Mouse (Mus musculus): ENCODE data around the gene Ankle2. TPM values are rescaled to one million over a fixed set of nuclear protein-coding genes. Genes with fewer than 3 reads are reported as not detected.

Ankle2 gene
- 36.7 and 38.6 TPM in 2 replicates for polyA plus RNA-seq (2016; fragmentation: Nextera tagmentation; extraction: Ambion mirVana)

DNA sequence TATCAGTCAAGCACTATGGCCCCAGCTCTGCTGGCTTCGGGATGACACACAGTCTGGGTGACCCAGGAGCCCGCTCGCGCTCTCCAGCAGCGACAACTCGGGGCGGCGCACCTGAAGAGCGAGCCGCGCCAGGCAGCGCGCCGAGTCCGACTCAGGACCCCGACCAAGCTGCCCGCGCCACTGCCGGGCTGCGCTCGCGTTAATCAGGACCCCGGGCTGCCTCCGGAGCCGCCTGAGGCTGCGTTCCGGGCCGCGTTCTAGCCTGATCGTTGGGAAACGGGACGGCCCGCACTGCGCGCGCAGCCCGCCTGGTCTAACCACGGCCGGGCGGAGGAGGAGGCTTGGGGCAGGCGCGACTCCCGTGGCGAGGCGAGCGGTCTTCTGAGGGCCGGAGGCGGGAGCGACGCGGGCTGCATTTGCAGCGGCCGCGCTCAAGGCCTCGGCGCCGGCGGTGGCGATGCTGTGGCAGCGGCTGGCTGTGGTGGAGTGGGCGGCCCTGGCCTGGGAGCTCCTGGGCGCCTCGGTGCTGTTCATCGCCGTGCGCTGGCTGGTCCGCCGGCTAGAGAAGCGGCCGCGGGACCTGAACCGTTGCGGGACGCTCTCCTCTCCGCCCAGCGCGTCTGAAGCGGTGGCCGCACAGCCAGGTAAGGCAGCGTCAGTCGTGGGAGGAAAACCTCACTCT is at the start of gene Ankle2:
Gene Ankle2 (plus strand): TSS at position 225 of the 682 bp plus-strand sequence.
- Histone ChIP-seq H3K4me3 (peak within 1 kb of the TSS; percentile 89), H3K27me3 (no peaks in the 10 kb centered on the region), H3K4me2 (replicated peaks) (peak within 1 kb of the TSS; percentile 62), H3K36me3 (peaks cover 14% of the 10 kb centered on the region), H3K27ac (peak within 1 kb of the TSS; percentile 95), H3K4me1 (peaks cover 20% of the 10 kb centered on the region), H3K9me3 (replicated peaks) (no peaks in the 10 kb centered on the region), H3K9ac (peak within 1 kb of the TSS; percentile 87)
- WGBS, result under 1% methylated on average over 80 of the region's 81 CpGs
- ATAC-seq (ENCODE audit: low FRiP score), result peak; percentile 97

DNA sequence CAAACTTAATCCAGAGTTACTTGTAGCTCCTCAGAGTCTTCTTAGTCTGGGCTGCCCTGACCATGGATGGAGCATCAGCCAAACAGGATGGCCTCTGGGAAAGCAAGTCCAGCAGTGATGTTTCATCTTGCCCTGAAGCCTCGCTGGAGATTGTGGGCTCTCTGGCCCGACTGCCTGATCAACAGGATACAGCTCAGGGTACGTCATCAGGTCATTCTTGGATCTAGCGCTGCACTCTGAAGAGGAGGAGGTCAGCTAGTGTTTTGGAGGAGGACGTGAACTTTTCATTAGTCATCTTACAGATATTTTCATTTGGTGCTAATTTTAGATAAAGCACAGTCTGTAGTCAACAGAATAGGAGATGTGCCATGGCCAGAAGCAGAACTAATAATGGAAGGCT is 49.1 kb upstream of the Ankle2 start:
- WGBS, result 95% methylated on average over 5 of the region's 5 CpGs
- H3K36me3 ChIP-seq, result peaks cover 32% of the 10 kb centered on the region
- no peak overlapping the region for H3K4me2 ChIP-seq (replicated peaks)
- peaks cover 9% of the 10 kb centered on the region for H3K4me1 ChIP-seq
- H3K9me3 ChIP-seq (replicated peaks), result no peaks in the 10 kb centered on the region
- no peak overlapping the region for H3K4me3 ChIP-seq
- no peaks in the 10 kb centered on the region for H3K27me3 ChIP-seq
- H3K27ac ChIP-seq, result no peak overlapping the region
- H3K9ac ChIP-seq, result no peak overlapping the region
- no peak for ATAC-seq (ENCODE audit: low FRiP score)

DNA sequence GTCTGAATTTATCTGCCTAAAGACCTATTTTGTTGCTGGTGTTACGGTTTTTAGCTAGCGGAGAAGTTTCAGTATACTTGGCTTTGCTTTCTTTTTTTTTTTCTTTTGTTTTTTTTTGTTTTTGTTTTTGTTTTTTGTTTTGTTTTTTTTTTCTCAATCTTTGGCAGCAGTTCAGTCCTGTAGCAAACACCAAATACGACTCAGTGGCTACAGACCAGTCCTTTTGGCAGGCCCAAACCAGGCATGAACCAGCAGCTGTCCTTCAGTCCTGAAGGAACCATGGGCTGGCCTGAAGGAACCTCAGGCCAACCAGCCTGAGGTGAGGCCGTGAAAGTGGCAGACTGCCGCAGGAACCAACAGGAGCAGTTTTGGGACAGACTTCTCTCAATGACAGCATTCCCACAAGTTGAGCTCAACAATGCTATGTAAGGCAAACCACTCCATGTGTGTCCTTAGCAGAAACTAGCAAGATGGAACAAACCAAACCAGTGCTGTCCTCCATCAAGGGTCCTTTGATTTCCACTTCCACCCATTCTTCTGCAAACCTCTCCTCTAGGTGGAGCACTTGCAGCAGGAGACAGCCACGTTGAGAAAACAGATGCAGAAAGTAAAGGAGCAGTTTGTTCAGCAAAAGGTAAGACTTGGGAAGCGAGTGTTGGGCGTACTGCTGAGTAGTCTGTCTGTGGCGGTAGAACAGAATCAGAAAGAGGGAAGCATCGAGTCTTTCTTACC is 27.5 kb upstream of the Ankle2 start:
- Histone ChIP-seq H3K27me3 (no peaks in the 10 kb centered on the region), H3K9ac (no peak overlapping the region), H3K4me3 (no peak overlapping the region), H3K4me2 (replicated peaks) (no peak overlapping the region), H3K4me1 (no peaks in the 10 kb centered on the region), H3K9me3 (replicated peaks) (no peaks in the 10 kb centered on the region), H3K27ac (no peak overlapping the region), H3K36me3 (peaks cover 77% of the 10 kb centered on the region)
- WGBS, result 89% methylated on average over 10 of the region's 10 CpGs
- ATAC-seq (ENCODE audit: low FRiP score), result no peak

DNA sequence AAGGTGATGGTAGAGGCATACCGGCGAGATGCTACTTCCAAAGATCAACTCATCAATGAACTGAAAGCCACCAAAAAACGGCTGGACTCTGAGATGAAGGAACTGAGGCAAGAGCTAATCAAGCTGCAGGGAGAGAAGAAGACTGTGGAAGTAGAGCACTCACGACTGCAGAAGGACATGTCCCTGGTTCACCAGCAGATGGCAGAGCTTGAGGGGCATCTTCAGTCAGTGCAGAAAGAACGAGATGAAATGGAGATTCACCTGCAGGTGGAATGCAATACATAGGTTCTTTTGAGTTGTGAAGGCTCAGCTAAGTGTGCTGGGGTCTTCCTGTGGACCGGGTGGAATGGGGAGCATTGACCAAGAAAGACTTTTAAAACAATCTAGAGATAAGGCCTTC is 26.0 kb upstream of the Ankle2 start:
- no peak for ATAC-seq (ENCODE audit: low FRiP score)
- H3K9ac ChIP-seq, result no peak overlapping the region
- WGBS, result 83% methylated on average over 6 of the region's 6 CpGs
- peaks cover 88% of the 10 kb centered on the region for H3K36me3 ChIP-seq
- no peaks in the 10 kb centered on the region for H3K4me1 ChIP-seq
- no peak overlapping the region for H3K4me2 ChIP-seq (replicated peaks)
- no peak overlapping the region for H3K4me3 ChIP-seq
- no peaks in the 10 kb centered on the region for H3K27me3 ChIP-seq
- H3K27ac ChIP-seq, result no peak overlapping the region
- no peaks in the 10 kb centered on the region for H3K9me3 ChIP-seq (replicated peaks)

DNA sequence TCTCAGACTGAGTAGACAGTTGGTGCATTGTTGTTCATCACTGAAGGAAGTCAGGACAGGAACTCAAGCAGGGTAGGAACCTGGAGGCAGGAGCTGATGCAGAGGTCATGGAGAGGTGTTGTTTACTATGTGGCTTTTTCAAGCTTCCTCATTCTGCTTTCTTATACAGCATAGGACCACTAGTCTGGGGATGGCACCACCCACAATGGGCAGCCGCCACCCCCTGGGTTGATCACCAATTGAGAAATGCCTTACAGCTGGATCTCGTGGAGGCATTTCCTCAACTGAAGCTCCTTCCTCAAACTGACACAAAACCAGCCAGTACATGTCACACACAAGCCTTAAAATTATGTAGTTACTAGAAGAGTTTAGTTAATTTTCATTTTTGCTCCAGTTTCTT is 19.5 kb upstream of the Ankle2 start:
- Histone ChIP-seq H3K9me3 (replicated peaks) (no peaks in the 10 kb centered on the region), H3K4me3 (no peak overlapping the region), H3K4me2 (replicated peaks) (no peak overlapping the region), H3K27ac (no peak overlapping the region), H3K27me3 (no peaks in the 10 kb centered on the region), H3K9ac (no peak overlapping the region), H3K4me1 (no peaks in the 10 kb centered on the region), H3K36me3 (peaks cover 92% of the 10 kb centered on the region)
- WGBS, result 93% methylated on average over 2 of the region's 2 CpGs
- no peak for ATAC-seq (ENCODE audit: low FRiP score)

DNA sequence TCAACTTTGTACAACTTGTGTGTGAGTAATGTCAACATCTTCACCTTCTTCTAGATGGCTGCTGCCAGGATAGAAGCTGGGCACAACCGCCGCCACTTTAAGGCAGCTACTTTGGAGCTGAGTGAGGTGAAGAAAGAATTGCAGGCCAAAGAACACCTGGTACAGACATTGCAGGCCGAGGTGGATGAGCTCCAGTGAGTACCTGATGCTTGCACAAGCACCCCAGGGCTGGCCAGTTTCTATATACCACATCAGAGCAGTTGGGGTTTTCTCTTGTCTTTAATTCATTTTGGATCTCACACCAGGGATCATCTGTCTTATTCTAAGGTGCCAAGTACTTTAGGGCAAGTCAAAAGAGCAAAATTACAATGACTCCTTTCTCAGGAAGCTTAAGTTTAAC is 14.0 kb upstream of the Ankle2 start:
- Histone ChIP-seq H3K9me3 (replicated peaks) (no peaks in the 10 kb centered on the region), H3K4me3 (no peak overlapping the region), H3K4me2 (replicated peaks) (no peak overlapping the region), H3K9ac (no peak overlapping the region), H3K4me1 (no peaks in the 10 kb centered on the region), H3K27me3 (no peaks in the 10 kb centered on the region), H3K36me3 (peaks cover 94% of the 10 kb centered on the region), H3K27ac (no peak overlapping the region)
- no peak for ATAC-seq (ENCODE audit: low FRiP score)
- 93% methylated on average over 3 of the region's 3 CpGs for WGBS

DNA sequence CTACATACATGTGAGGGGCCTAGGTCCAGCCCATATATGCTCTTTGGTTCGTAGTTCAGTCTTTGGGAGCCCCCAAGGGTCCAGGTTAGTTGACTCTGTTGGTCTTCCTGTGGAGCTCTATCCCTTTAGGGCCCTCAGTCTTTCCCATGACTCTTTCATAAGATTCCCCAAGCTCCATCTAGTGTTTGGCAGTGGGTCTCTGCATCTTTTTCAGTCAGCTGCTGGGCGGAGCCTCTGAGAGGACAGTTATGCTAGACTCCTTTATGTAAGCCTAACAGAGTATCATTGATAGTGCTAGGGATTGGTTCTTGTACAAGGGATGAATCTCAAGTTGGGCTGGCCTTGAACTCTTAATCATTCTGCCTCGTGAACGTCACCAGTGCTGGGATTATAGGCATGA is 10.5 kb upstream of the Ankle2 start:
- ATAC-seq (ENCODE audit: low FRiP score), result no peak
- no peaks in the 10 kb centered on the region for H3K27me3 ChIP-seq
- no peaks in the 10 kb centered on the region for H3K9me3 ChIP-seq (replicated peaks)
- whole genome bisulfite sequencing, result 95% methylated on average over 4 of the region's 4 CpGs
- H3K27ac ChIP-seq, result no peak overlapping the region
- no peaks in the 10 kb centered on the region for H3K4me1 ChIP-seq
- no peak overlapping the region for H3K4me2 ChIP-seq (replicated peaks)
- no peak overlapping the region for H3K9ac ChIP-seq
- H3K36me3 ChIP-seq, result peaks cover 81% of the 10 kb centered on the region
- no peak overlapping the region for H3K4me3 ChIP-seq

DNA sequence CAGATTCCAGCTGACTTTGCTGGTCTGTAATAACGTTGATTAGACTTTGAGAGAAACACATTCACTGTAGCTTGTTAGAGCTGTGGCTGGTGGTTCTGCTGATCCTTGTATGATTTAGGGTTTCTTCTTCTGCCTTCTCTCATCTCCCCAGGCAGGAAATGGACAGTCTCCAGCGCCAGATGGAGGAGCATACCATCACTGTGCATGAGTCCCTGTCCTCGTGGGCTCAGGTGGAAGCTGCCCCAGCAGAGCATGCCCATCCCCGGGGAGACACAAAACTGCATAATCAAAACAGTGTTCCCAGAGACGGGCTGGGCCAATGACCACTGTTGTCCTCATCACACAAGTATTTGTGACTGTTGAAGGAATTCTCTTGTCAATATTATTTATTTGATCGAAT is 8.0 kb upstream of the Ankle2 start:
- no peak overlapping the region for H3K27ac ChIP-seq
- WGBS, result 80% methylated on average over 6 of the region's 6 CpGs
- H3K4me2 ChIP-seq (replicated peaks), result no peak overlapping the region
- no peaks in the 10 kb centered on the region for H3K9me3 ChIP-seq (replicated peaks)
- H3K36me3 ChIP-seq, result peaks cover 68% of the 10 kb centered on the region
- H3K27me3 ChIP-seq, result no peaks in the 10 kb centered on the region
- no peaks in the 10 kb centered on the region for H3K4me1 ChIP-seq
- H3K9ac ChIP-seq, result no peak overlapping the region
- no peak overlapping the region for H3K4me3 ChIP-seq
- ATAC-seq (ENCODE audit: low FRiP score), result no peak

DNA sequence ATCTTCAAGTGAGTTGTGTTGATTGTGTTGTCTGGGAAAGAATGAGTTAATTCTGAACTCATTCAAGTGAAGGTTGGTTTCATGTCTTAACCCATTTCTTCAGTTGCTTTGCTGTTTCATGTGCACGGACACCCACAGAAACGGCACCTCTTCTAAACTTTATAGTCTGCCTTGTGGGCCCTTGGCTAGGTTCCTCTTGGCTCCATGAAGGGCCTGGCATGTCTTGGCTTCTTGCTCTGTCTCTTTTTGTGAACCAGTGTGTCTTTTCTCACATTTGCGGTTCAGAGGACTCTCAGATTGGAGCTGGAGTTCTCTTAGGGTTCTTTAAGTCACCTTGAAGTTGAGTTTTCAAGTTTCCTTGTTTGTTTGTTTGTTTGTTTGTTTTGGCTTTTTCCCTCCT is 5.7 kb upstream of the Ankle2 start:
- Histone ChIP-seq H3K27ac (no peak overlapping the region), H3K9ac (no peak overlapping the region), H3K4me2 (replicated peaks) (no peak overlapping the region), H3K4me1 (peaks cover 3% of the 10 kb centered on the region), H3K27me3 (no peaks in the 10 kb centered on the region), H3K9me3 (replicated peaks) (no peaks in the 10 kb centered on the region), H3K4me3 (no peak overlapping the region), H3K36me3 (peaks cover 49% of the 10 kb centered on the region)
- no peak for ATAC-seq (ENCODE audit: low FRiP score)
- whole genome bisulfite sequencing, result 97% methylated on average over 3 of the region's 3 CpGs

DNA sequence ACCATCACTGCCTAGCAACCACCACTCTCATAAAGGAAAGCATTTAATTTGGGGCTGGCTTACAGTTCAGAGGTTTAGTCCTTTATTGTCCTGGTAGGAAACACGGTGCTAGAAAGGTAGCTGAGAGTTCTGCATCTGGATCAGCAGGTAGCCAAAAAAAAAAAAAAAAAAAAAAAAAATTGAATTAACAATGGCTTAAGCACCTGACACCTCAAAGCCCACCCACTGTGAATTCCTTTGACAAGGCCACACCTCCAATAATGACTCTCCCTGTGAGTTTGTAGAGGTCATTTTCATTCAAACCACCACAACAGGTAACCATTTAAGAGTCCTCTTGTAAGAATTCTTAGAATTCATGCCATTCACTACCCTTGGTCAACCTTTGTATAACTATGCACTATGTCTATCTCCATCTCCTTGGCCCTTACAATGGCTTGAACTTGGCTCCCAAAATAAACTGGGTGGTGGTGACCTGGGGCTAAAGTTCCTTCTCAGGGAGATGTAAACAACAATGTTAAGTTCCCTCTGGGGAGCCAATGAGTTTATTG is 3.4 kb upstream of the Ankle2 start:
- no peak overlapping the region for H3K27ac ChIP-seq
- H3K4me3 ChIP-seq, result no peak overlapping the region
- H3K9ac ChIP-seq, result no peak overlapping the region
- H3K36me3 ChIP-seq, result peaks cover 25% of the 10 kb centered on the region
- no peaks in the 10 kb centered on the region for H3K27me3 ChIP-seq
- no peak for ATAC-seq (ENCODE audit: low FRiP score)
- peaks cover 15% of the 10 kb centered on the region for H3K4me1 ChIP-seq
- WGBS, result 38% methylated on average over 1 of the region's 1 CpGs
- H3K9me3 ChIP-seq (replicated peaks), result no peaks in the 10 kb centered on the region
- no peak overlapping the region for H3K4me2 ChIP-seq (replicated peaks)

DNA sequence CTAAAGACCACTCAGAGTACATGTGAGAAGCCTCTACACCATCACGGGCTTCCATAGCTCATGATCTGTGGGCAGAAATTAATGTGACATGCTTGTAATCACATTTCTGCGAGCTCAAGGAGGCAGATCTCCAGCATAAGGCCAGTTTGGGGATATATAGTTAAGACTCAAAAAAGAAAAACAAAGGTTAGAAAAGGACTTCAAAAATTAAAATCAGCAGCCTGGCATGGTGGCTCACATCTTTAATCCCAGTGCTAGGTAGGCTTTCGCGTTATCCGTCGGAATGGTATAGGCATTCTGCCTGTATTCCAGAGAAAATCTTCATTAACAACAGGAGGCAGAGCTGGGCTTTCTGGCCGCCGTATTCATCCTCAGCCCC is 414 bp upstream of the Ankle2 start:
- Histone ChIP-seq H3K9ac (peak overlapping the region; percentile 87), H3K9me3 (replicated peaks) (no peaks in the 10 kb centered on the region), H3K27me3 (no peaks in the 10 kb centered on the region), H3K4me2 (replicated peaks) (peak overlapping the region; percentile 62), H3K27ac (peak overlapping the region; percentile 95), H3K4me3 (peak overlapping the region; percentile 89), H3K4me1 (peaks cover 20% of the 10 kb centered on the region), H3K36me3 (peaks cover 14% of the 10 kb centered on the region)
- 7% methylated on average over 8 of the region's 8 CpGs for WGBS
- ATAC-seq (ENCODE audit: low FRiP score), result peak; percentile 26; the same call in 1 of the 2 replicates

DNA sequence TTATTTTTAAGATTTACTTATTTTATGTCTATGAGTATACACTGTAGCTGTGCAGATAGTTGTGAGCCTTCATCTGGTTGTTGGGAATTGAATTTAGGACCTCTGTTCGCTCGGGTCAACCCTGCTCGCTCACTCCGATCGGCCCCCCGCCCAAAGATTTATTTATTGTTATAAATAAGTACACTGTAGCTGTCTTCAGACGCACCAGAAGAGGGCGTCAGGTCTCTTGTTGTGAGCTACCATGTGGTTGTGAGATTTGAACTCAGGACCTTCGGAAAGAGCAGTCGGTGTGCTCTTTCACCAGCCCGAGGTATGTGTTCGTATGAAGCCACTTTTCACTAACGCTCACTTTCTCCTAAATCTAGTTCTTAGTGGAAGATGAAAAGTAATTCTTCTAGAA is 834 bp downstream of the Ankle2 start:
- 50% methylated on average over 13 of the region's 13 CpGs for WGBS
- no peak for ATAC-seq (ENCODE audit: low FRiP score)
- Histone ChIP-seq H3K9me3 (replicated peaks) (no peaks in the 10 kb centered on the region), H3K4me1 (peaks cover 20% of the 10 kb centered on the region), H3K27ac (no peak overlapping the region), H3K36me3 (peaks cover 20% of the 10 kb centered on the region), H3K4me3 (peak overlapping the region; percentile 89), H3K4me2 (replicated peaks) (peak overlapping the region; percentile 62), H3K9ac (peak overlapping the region; percentile 87), H3K27me3 (no peaks in the 10 kb centered on the region)
